Mouse (Mus musculus): ENCODE measurements around the gene Agxt2.

DNA sequence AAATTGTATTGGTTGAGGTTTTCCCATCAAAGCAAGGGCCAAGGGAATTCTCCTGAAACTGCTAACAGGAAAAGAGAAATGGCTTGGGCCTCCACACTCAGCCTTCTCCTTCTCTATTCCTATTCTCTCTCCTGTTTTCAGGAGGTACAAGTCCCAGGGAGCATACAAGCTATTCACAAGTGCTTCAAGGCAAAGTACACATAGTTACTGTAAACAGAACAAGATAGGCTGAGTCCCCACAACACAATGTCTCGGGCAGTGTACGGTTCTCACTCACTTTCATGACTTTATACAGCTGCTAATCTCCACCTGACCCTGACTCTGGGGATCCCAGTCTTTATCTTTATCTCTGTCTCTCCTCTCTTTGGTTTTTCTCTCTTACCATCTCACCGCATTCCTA lies 17.1 kb downstream of the Agxt2 start:
- TF ChIP-seq GATA1 (IDR thresholded peaks at IDR 0.05; ENCODE audit: low read length) (no peak), TAL1 (IDR thresholded peaks at IDR 0.05; ENCODE audit: low read length) (no peak)
